Mouse (Mus musculus): Measurements from ENCODE around the gene Ifitm2. TPM values are rescaled to one million over a fixed set of nuclear protein-coding genes. Genes with fewer than 3 reads are reported as not detected.
A peak's percentile ranks its signal among the peaks of the same experiment; 100 is the strongest.
"Not testable (repeated sequence)": the region's sequence is repeated elsewhere in the genome, so short reads cannot be mapped to it uniquely, and the experiment has no call there.

Ifitm2 gene
- 10 to 100 TPM; 39.6 to 46.5 TPM for polyA plus RNA-seq (2017; shearing (Covaris generic))

- ATAC-seq: no peak
These were observed at the start of gene Ifitm2, which contains the start of gene Gm45717 for GRCm38 (mm10) chr7:140955758-140956555. Ifitm2 (minus strand) TSS chr7:140955987. Gm45717 (minus strand) TSS chr7:140955937.

GRCm38 (mm10) chr7:141003248-141004010, 47.6 kb upstream of the Ifitm2 start:
- ATAC-seq: no peak

- no peak for ATAC-seq
These were observed 45.3 kb upstream of the Ifitm2 start for GRCm38 (mm10) chr7:141000881-141001708.

GRCm38 (mm10) chr7:140998853-140999700, 43.3 kb upstream of the Ifitm2 start:
- ATAC-seq: peak; percentile 81

GRCm38 (mm10) chr7:140997817-140998216, 42.0 kb upstream of the Ifitm2 start:
- ATAC-seq: no peak

GRCm38 (mm10) chr7:140991117-140991689, 35.4 kb upstream of the Ifitm2 start:
- peak; percentile 39 for ATAC-seq

GRCm38 (mm10) chr7:140990622-140991021, 34.8 kb upstream of the Ifitm2 start:
- no peak for ATAC-seq

GRCm38 (mm10) chr7:140990185-140990584, 34.4 kb upstream of the Ifitm2 start:
- ATAC-seq: no peak

GRCm38 (mm10) chr7:140989022-140989421, 33.2 kb upstream of the Ifitm2 start:
- no peak for ATAC-seq

GRCm38 (mm10) chr7:140987182-140988138, 31.7 kb upstream of the Ifitm2 start:
- ATAC-seq: no peak

- ATAC-seq: no peak
These were observed 27.2 kb upstream of the Ifitm2 start for GRCm38 (mm10) chr7:140982971-140983370.

GRCm38 (mm10) chr7:140981704-140982103, 25.9 kb upstream of the Ifitm2 start:
- ATAC-seq: no peak

- not testable (repeated sequence) for ATAC-seq
These were observed 20.9 kb upstream of the Ifitm2 start for GRCm38 (mm10) chr7:140976720-140977119.

- no peak for ATAC-seq
These were observed 19.7 kb upstream of the Ifitm2 start for GRCm38 (mm10) chr7:140975465-140975864.

- no peak for ATAC-seq
These were observed 19.2 kb upstream of the Ifitm2 start for GRCm38 (mm10) chr7:140974940-140975339.

GRCm38 (mm10) chr7:140973396-140974165, 17.8 kb upstream of the Ifitm2 start:
- ATAC-seq: no peak

- ATAC-seq: no peak
These were observed 15.8 kb upstream of the Ifitm2 start for GRCm38 (mm10) chr7:140971479-140972171.

GRCm38 (mm10) chr7:140970931-140971330, 15.1 kb upstream of the Ifitm2 start:
- no peak for ATAC-seq

GRCm38 (mm10) chr7:140968710-140969109, 12.9 kb upstream of the Ifitm2 start:
- not testable (repeated sequence) for ATAC-seq

Measured in CD4-positive, CD25-positive, alpha-beta regulatory T cell, adult 4 months (primary cell).